Comparison of ENCODE assay signal across 8 mouse cellular contexts in the genomic region with DNA sequence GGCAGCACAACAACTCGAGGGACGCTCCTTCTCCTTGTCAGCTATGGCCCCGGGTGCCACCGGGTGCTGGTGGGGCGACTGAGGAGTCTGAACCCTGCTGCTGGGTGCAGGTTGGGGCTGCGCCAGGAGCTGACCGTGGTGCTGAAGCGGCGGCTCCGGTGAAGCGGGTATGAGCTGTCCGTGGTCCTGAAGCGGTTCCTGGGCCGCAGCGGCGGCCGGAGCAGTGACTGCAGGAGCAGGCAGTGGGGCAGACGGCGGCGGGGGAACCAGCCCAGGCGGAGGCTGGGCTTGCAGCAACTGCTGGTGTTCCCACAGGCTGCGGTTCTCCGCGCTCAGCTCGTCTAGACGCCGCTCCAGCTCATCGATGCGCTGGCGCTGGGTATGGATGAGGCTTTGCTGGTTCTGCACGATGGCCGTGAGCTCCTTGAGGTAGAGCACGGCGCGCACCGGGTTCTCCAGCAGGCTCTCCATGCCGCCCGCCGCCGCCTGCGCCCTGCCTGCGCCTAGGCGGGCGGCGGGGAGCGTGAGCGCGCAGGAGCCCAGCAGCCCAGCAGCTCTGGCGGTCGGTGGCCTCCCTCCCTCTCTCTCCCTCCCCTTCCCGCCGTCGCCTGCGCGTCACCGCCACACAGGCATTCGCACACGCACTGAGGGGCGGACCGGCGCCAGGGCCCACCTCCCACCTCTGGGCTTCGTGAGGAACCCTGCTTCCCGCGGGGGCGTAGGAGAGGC. TPM values are rescaled to one million over a fixed set of nuclear protein-coding genes. Genes with fewer than 3 reads are reported as not detected.
DNase-seq lines count a peak whose midpoint lies in the region; ATAC-seq and TF ChIP-seq lines count a peak whose summit lies in the region.

Gene Iqsec3, minus strand, starts transcription at position 586 of the 729 bp plus-strand sequence.

- H3K27ac ChIP-seq in forebrain, embryonic 15.5 days (replicated peaks), result peak within 1 kb of the TSS; percentile 89
- no peak within 1 kb of the TSS for H3K27ac ChIP-seq in liver, postnatal 0 days (ENCODE audit: low read depth)
- H3K27ac ChIP-seq in neural tube, embryonic 15.5 days (replicated peaks), result peak within 1 kb of the TSS; percentile 95

- TF ChIP-seq CTCF in liver, postnatal 0 days (IDR thresholded peaks at IDR 0.05; ENCODE audit: low read depth), result no peak

- WGBS in forebrain, embryonic 15.5 days, result under 1% methylated on average over 65 of the region's 65 CpGs
- whole genome bisulfite sequencing in large intestine, adult 2 months, result 3% methylated on average over 65 of the region's 65 CpGs
- WGBS in liver, postnatal 0 days (ENCODE audit: insufficient replicate concordance), result 1% methylated on average over 60 of the region's 65 CpGs
- WGBS in neural tube, embryonic 15.5 days, result under 1% methylated on average over 65 of the region's 65 CpGs

- DNase-seq in B cell, adult 2 months, result peak; percentile 69 to 71
- peak; percentile 57 for DNase-seq in c-Kit-positive CD71-positive TER-119-negative erythroid progenitor cells, embryonic 14.5 days (ENCODE audit: low read depth)
- DNase-seq in heart, postnatal 14 days, result peak; percentile 95 to 98
- DNase-seq in large intestine, adult 2 months (ENCODE audit: low read depth, low spot score), result peak; percentile 3
- DNase-seq in liver, postnatal 0 days, result peak; percentile 92
- DNase-seq in thymus, adult 18-20 months, result peak; percentile 47 to 60

- peak within 1 kb of the TSS; percentile 75 for H3K4me2 ChIP-seq in forebrain, embryonic 15.5 days (replicated peaks)
- no peak within 1 kb of the TSS for H3K4me2 ChIP-seq in liver, postnatal 0 days (ENCODE audit: low read depth, low read length)
- H3K4me2 ChIP-seq in neural tube, embryonic 15.5 days, result peak within 1 kb of the TSS; percentile 68

- H3K9me3 ChIP-seq in forebrain, embryonic 15.5 days, result no peaks in the 10 kb centered on the region
- no peaks in the 10 kb centered on the region for H3K9me3 ChIP-seq in liver, postnatal 0 days (ENCODE audit: low read length)
- no peaks in the 10 kb centered on the region for H3K9me3 ChIP-seq in neural tube, embryonic 15.5 days (replicated peaks)

- peaks cover 10% of the 10 kb centered on the region; the same call in 1 of the 2 replicates for H3K27me3 ChIP-seq in forebrain, embryonic 15.5 days
- H3K27me3 ChIP-seq in liver, postnatal 0 days (ENCODE audit: insufficient read depth, low read length), result peaks cover 20% of the 10 kb centered on the region
- no peaks in the 10 kb centered on the region for H3K27me3 ChIP-seq in neural tube, embryonic 15.5 days (replicated peaks)

- intact Hi-C loops in heart, postnatal 14 days (cut with DNase I), result no loop called here

- H3K9ac ChIP-seq in forebrain, embryonic 15.5 days (replicated peaks), result peak within 1 kb of the TSS; percentile 62
- no peak within 1 kb of the TSS for H3K9ac ChIP-seq in liver, postnatal 0 days (replicated peaks)
- H3K9ac ChIP-seq in neural tube, embryonic 15.5 days (replicated peaks), result peak within 1 kb of the TSS; percentile 74

- H3K36me3 ChIP-seq in forebrain, embryonic 15.5 days, result no peaks in the 10 kb centered on the region
- H3K36me3 ChIP-seq in liver, postnatal 0 days (replicated peaks; ENCODE audit: insufficient read depth, low read length), result no peaks in the 10 kb centered on the region
- no peaks in the 10 kb centered on the region for H3K36me3 ChIP-seq in neural tube, embryonic 15.5 days

- peak within 1 kb of the TSS; percentile 61 for H3K4me3 ChIP-seq in forebrain, embryonic 15.5 days
- no peak within 1 kb of the TSS for H3K4me3 ChIP-seq in liver, postnatal 0 days (ENCODE audit: low read depth, low read length)
- peak within 1 kb of the TSS; percentile 66 for H3K4me3 ChIP-seq in neural tube, embryonic 15.5 days (replicated peaks)

- H3K4me1 ChIP-seq in forebrain, embryonic 15.5 days, result peaks cover 23% of the 10 kb centered on the region
- no peaks in the 10 kb centered on the region for H3K4me1 ChIP-seq in liver, postnatal 0 days (ENCODE audit: insufficient read depth)
- H3K4me1 ChIP-seq in neural tube, embryonic 15.5 days, result peaks cover 53% of the 10 kb centered on the region

- ATAC-seq in forebrain, embryonic 15.5 days (replicated peaks), result peak; percentile 96
- ATAC-seq in liver, postnatal 0 days, result peak; percentile 78
- ATAC-seq in neural tube, embryonic 15.5 days (ENCODE audit: low FRiP score), result peak; percentile 95

- no peak for TF ChIP-seq EP300 in liver, postnatal 0 days (IDR thresholded peaks at IDR 0.05; ENCODE audit: low read depth)

RNA-seq across cellular contexts. Expression of gene Iqsec3, which starts in this region (rescaled TPM):
- 4.8 and 5.1 TPM in 2 replicates for polyA plus RNA-seq in forebrain, embryonic 15.5 days (2015; fragmentation: Nextera tagmentation; extraction: Ambion mirVana)
- under 1 TPM; 0.78 to 0.84 TPM for total RNA-seq in heart, postnatal 14 days (2021)
- polyA plus RNA-seq in large intestine, adult 2 months (2012; rRNA removed), result 0.32 and 0.33 TPM in 2 replicates
- not detected in 2 replicates for polyA plus RNA-seq in liver, postnatal 0 days (2015; fragmentation: Nextera tagmentation; extraction: Ambion mirVana)
- polyA plus RNA-seq in neural tube, embryonic 15.5 days (2015; fragmentation: Nextera tagmentation; extraction: Ambion mirVana), result 14.6 and 18.7 TPM in 2 replicates

Comparison
In these comparisons a context has a peak if more than half of its experiments do, and no peak if none do; other contexts are left out.
1. Peak in DNase-seq in heart, postnatal 14 days; RNA of the gene not detected or under 1 TPM.
2. Peak in DNase-seq in large intestine, adult 2 months; RNA of the gene not detected or under 1 TPM.
3. Peak in DNase-seq and ATAC-seq in liver, postnatal 0 days; RNA of the gene not detected or under 1 TPM.
4. DNase-seq: peak in every context shown above with its lines; median percentile 96 in heart, postnatal 14 days; 92 in liver, postnatal 0 days; 70 in B cell, adult 2 months; 57 in c-Kit-positive CD71-positive TER-119-negative erythroid progenitor cells, embryonic 14.5 days; 54 in thymus, adult 18-20 months; 3 in large intestine, adult 2 months.